Mouse (Mus musculus) erythroblast, embryonic 14.5 days (primary cell): ENCODE measurements at regions not wholly inside any gene's neighbourhood (a gene's known extent, or its start where the extent isn't known, plus 50 kb on each side); places are given as distances from the start of the nearest gene placed in this dataset.

Experiments used
- H3K27me3 ChIP-seq: 2 replicates; pipeline ENCODE4 v1.6.1; 2012; ENCODE audit warnings: inconsistent platforms; ENCODE audit not compliant: control insufficient read depth
- H3K36me3 ChIP-seq: 2 replicates; pipeline ENCODE4 v1.6.1; 2012; ENCODE audit warnings: mild to moderate bottlenecking, inconsistent platforms; ENCODE audit not compliant: control insufficient read depth
- H3K4me1 ChIP-seq: 2 replicates; pipeline ENCODE4 v1.6.1; 2012; ENCODE audit warnings: inconsistent platforms; ENCODE audit not compliant: control insufficient read depth
- H3K4me3 ChIP-seq: replicated peaks from 2 replicates; pipeline ENCODE3; 2012; ENCODE audit warnings: moderate library complexity, mild to moderate bottlenecking, inconsistent platforms
- H3K9me3 ChIP-seq: 2 replicates; pipeline ENCODE4 v1.6.1; 2012; ENCODE audit warnings: low read length, inconsistent platforms, mixed read lengths; ENCODE audit not compliant: control insufficient read depth
- GATA1 ChIP-seq: IDR thresholded peaks from 2 replicates; pipeline ENCODE4 v1.6.1; 2012; ENCODE audit warnings: low read length, inconsistent platforms, mixed read lengths
- TAL1 ChIP-seq: IDR thresholded peaks from 3 replicates; pipeline ENCODE4 v1.6.1; 2012; ENCODE audit warnings: low read length, inconsistent platforms, mixed read lengths

DNA sequence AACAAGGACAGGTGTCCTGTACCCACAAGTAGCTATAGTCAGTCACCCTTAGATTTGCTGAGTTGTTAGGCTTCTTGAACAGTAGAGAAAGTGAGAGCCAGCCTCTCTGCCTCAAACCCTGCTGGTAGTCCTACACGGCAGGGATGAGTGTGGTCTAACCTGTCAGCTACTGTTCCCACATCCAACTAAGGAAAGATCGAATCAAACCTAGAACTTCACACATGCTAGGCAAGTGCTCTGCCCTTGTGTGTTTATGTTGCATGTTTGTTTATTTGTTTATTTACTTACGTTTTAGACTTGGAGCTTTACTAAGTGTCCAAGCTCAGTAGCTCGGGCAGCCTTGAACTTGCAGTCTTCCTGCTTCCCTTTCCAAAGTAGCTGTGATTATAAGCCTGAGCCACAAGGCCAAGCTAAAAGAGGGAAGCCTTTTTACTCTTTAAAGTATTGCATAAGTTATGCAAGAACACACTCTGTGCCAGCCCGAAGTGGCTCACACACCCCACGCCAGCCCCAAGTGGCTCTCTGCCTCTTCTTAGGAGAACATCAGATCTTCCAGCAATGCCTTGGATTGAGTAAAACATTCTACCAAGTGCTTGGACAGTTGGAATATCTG, 146.1 kb upstream of the Zmiz1 start:
- Histone ChIP-seq H3K36me3 (no peaks in the 10 kb centered on the region), H3K4me3 (no peak overlapping the region), H3K4me1 (no peaks in the 10 kb centered on the region), H3K9me3 (no peaks in the 10 kb centered on the region), H3K27me3 (peaks cover 13% of the 10 kb centered on the region)
- TF ChIP-seq GATA1 (no peak), TAL1 (no peak)

DNA sequence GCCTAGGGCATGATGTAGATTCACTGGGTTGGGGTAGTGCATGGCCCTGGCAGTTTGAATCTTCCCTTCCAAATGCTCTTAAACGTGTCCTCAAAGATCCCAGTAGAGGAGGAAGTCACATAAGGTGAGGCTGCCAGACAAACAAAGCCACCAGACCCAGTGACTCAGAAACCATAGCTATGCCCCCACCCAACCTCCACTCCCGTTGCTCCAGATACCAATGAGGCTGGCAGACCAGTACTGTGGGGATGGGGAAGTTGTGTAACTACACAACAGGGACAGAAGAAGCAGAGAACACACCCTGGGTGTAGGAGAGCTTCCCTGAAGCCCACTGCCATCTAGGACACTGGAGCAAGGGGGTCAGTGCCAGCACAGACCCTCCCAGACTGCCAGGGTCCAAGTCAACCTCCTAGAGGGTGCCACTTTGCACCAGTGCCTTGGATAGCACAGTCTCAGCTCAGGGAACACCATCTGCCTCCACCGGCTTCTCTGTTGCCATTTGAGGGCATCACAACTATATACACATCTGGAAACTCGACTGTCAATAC, 145.2 kb upstream of the Zmiz1 start:
- Histone ChIP-seq H3K9me3 (no peaks in the 10 kb centered on the region), H3K4me1 (no peaks in the 10 kb centered on the region), H3K36me3 (no peaks in the 10 kb centered on the region), H3K27me3 (peaks cover 22% of the 10 kb centered on the region), H3K4me3 (no peak overlapping the region)
- TF ChIP-seq GATA1 (no peak), TAL1 (no peak)

DNA sequence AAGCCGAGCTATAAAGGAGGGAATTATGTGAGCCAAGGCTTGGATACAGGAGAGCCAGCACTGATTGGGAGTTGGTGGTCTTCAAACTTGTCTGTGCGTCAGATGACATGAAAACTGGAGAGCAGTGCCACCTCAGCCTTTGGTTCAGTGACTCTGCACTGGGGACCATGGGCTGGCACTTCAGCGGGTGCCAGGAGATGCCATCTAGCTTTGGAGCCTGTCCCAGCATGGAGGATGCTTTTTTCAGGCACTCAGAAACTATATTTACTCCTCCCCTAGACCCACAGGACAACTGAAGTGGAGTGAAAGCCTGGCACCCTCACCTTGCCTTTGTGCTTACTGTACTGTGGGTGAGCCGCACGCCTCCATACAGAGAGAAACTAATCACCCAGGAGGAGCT, 142.5 kb upstream of the Zmiz1 start:
- Histone ChIP-seq H3K4me1 (no peaks in the 10 kb centered on the region), H3K27me3 (peaks cover 25% of the 10 kb centered on the region), H3K9me3 (no peaks in the 10 kb centered on the region), H3K36me3 (no peaks in the 10 kb centered on the region), H3K4me3 (no peak overlapping the region)
- TF ChIP-seq GATA1 (no peak), TAL1 (no peak)

DNA sequence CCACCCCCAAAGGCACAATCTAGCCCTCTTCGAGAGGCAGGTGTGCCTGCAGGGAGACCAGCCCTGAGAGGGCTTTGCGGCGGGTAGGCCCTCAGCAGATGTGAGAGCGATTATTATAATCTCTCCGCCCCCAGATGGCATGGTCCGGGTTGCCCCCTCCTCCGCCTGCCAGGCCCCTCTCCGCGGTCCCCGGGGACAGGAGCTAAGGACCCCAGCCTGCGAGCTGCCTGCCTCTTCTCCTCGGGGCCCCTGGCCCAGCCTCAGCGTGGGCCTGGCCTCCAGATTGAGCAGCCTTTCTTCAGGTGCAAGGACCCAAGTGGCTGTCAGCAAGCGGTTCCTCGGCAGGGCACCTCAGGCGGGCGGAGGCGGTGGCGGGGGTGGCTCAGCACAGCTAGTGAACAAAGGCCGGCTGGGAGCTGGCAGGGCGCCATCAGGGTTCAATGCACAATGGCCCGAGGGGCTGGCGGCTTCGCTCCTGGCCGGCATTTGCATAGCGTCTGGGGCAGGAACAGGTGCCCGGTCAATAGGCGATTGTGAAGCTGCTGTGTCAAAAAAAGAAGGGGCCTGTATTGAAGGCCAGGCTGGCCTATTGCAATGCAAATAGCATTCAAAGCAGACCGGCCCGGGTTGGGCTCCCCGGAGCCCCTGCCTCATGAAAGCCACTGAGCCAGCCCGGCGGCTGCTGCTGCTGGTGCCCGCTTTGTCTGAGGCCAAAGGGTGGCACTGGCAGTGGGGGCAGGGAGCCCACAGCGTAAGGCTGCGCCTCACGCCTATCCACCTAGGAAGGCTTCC, 141.1 kb upstream of the Zmiz1 start:
- Histone ChIP-seq H3K4me3 (no peak overlapping the region), H3K36me3 (no peaks in the 10 kb centered on the region), H3K9me3 (no peaks in the 10 kb centered on the region), H3K4me1 (no peaks in the 10 kb centered on the region), H3K27me3 (peaks cover 25% of the 10 kb centered on the region)
- TF ChIP-seq GATA1 (no peak), TAL1 (no peak)

- TF ChIP-seq GATA1 (no peak), TAL1 (no peak)
- H3K4me1 ChIP-seq: no peaks in the 10 kb centered on the region
- H3K36me3 ChIP-seq: no peaks in the 10 kb centered on the region
- peaks cover 25% of the 10 kb centered on the region for H3K27me3 ChIP-seq
- H3K4me3 ChIP-seq: no peak overlapping the region
- no peaks in the 10 kb centered on the region for H3K9me3 ChIP-seq
These were observed 140.1 kb upstream of the Zmiz1 start for GRCm38 (mm10) chr14:25318909-25319308.

GRCm38 (mm10) chr14:25320141-25320540, 138.8 kb upstream of the Zmiz1 start:
- no peak for TF ChIP-seq GATA1
- no peak for TF ChIP-seq TAL1
- Histone ChIP-seq H3K4me1 (no peaks in the 10 kb centered on the region), H3K27me3 (peaks cover 25% of the 10 kb centered on the region), H3K4me3 (no peak overlapping the region), H3K9me3 (no peaks in the 10 kb centered on the region), H3K36me3 (no peaks in the 10 kb centered on the region)

DNA sequence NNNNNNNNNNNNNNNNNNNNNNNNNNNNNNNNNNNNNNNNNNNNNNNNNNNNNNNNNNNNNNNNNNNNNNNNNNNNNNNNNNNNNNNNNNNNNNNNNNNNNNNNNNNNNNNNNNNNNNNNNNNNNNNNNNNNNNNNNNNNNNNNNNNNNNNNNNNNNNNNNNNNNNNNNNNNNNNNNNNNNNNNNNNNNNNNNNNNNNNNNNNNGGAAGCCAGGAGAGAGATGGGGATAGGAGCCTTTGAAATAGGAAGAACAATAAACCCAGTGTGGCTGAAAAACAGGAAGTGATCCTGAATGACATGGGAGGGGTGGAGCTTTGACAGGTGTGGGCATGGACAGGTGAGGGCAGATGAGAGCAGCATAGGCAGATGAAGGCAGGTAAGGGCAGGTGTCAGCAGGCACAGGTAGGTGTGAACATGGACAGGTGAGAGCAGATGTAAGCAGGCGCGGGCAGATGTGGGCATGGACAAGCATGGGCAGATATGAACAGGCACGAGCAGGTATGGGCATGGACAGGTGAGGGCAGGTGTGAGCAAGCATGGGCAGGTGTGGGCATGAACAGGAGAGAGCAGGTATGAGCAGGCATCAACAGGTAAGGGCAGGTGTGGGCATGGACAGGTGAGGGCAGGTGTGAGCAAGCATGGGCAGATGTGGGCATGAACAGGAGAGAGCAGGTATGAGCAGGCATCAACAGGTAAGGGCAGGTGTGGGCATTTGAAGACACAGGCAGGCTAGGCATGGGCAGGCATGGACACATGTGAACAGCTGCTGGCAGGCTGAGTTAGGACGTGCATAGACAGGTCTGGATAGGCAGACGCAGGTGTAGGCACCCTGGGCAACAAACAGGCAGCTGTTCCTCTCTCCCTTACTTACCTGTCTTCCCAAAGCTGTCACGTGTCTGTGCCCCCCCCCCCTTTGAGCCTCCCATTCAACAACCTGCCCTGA, 135.2 kb upstream of the Zmiz1 start:
- Histone ChIP-seq H3K27me3 (peaks cover 4% of the 10 kb centered on the region), H3K4me1 (no peaks in the 10 kb centered on the region), H3K36me3 (no peaks in the 10 kb centered on the region), H3K4me3 (no peak overlapping the region), H3K9me3 (no peaks in the 10 kb centered on the region)
- TF ChIP-seq GATA1 (no peak), TAL1 (no peak)

GRCm38 (mm10) chr14:25325887-25326286, 133.1 kb upstream of the Zmiz1 start:
- no peak for TF ChIP-seq GATA1
- TF ChIP-seq TAL1: no peak
- Histone ChIP-seq H3K9me3 (no peaks in the 10 kb centered on the region), H3K27me3 (no peaks in the 10 kb centered on the region), H3K4me3 (no peak overlapping the region), H3K36me3 (no peaks in the 10 kb centered on the region), H3K4me1 (no peaks in the 10 kb centered on the region)

DNA sequence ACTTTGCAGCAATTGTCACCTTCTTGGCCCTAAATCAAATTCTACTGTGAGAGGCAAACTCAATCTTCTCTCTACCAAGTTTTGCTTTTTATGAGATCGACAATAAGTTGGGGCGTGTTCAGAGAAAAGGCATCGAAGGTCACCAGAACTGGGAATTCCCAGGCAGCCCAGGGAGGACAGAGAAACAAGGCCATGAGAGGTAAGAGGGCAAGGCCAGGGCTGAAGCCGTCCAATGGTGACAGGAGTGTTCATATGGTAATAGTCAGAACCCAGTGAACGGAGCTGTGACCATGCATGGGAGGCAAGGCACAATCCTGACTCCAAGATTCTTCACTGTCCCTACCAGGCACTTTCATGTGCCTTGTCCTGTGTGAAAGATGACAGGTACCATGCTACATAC, 130.8 kb upstream of the Zmiz1 start:
- Histone ChIP-seq H3K27me3 (peaks cover 4% of the 10 kb centered on the region; the same call in 1 of the 2 replicates), H3K4me1 (no peaks in the 10 kb centered on the region), H3K4me3 (no peak overlapping the region), H3K9me3 (peaks cover 4% of the 10 kb centered on the region; the same call in 1 of the 2 replicates), H3K36me3 (no peaks in the 10 kb centered on the region)
- TF ChIP-seq TAL1: no peak
- no peak for TF ChIP-seq GATA1
